Mouse (Mus musculus) heart, postnatal 0 days (tissue): ENCODE results near the gene Slbp.
A peak's percentile ranks its signal among the peaks of the same experiment; 100 is the strongest.

Experiments used
- CTCF ChIP-seq: IDR thresholded peaks from 2 replicates; pipeline ENCODE4 v1.5.1; 2016; ENCODE audit warnings: antibody characterized with exemption, control low read depth, low read depth
- EP300 ChIP-seq: IDR thresholded peaks from 2 replicates; pipeline ENCODE4 v1.6.1; 2016; ENCODE audit warnings: antibody characterized with exemption, low read depth

GRCm38 (mm10) chr5:33657787-33658663, 5.7 kb upstream of the Slbp start, which contains the start of the genes Tacc3 and Tmem129:
- no peak for TF ChIP-seq CTCF
- TF ChIP-seq EP300: peak; percentile 93
